Comparison of ENCODE assay signal across 23 mouse cellular contexts in genomic region chr13:50906910-50907309, GRCm38 (mm10).
"Had no signal": no experiment of that assay in that cellular context is flagged by ENCODE, and none has a peak within 500 bp of the region (broad histone marks: within the 10 kb centered on the region; RNA-seq: fewer than 3 reads in every experiment).

No protein-coding gene starts in this region.

- H3K4me1 ChIP-seq: heart, embryonic 13.5 days; heart, embryonic 15.5 days; hindbrain, embryonic 13.5 days; hindbrain, embryonic 15.5 days; limb, embryonic 13.5 days; limb, embryonic 15.5 days; liver, embryonic 12.5 days had no signal

- H3K36me3 ChIP-seq: heart, embryonic 13.5 days; heart, embryonic 15.5 days; hindbrain, embryonic 13.5 days; hindbrain, embryonic 15.5 days; limb, embryonic 13.5 days; limb, embryonic 15.5 days; liver, embryonic 12.5 days had no signal

- DNase-seq: gastrocnemius, postnatal 14 days; gastrocnemius, postnatal 36 days; heart, adult 2 months; heart, postnatal 14 days; heart, postnatal 36 days; kidney, adult 11 months; kidney, adult 2 months; kidney, adult 9 months; kidney, postnatal 10 days; kidney, postnatal 25 days; kidney, postnatal 4 days; left cerebral cortex, postnatal 4 days had no signal

- H3K27ac ChIP-seq: heart, adult 2 months; heart, embryonic 13.5 days; heart, embryonic 15.5 days; hindbrain, embryonic 13.5 days; hindbrain, embryonic 15.5 days; hindbrain, postnatal 0 days; layer of hippocampus, adult 2 months; left cerebral cortex, adult 2 months; limb, embryonic 13.5 days; limb, embryonic 15.5 days; liver, embryonic 12.5 days; liver, embryonic 14.5 days had no signal

- H3K9me3 ChIP-seq: heart, embryonic 13.5 days; heart, embryonic 15.5 days; hindbrain, embryonic 13.5 days; hindbrain, embryonic 15.5 days; limb, embryonic 13.5 days; limb, embryonic 15.5 days; liver, embryonic 12.5 days had no signal

- H3K4me3 ChIP-seq: heart, adult 2 months; heart, embryonic 13.5 days; heart, embryonic 15.5 days; hindbrain, embryonic 13.5 days; hindbrain, embryonic 15.5 days; layer of hippocampus, adult 2 months; left cerebral cortex, adult 2 months; limb, embryonic 13.5 days; limb, embryonic 15.5 days; liver, embryonic 12.5 days had no signal

- H3K9ac ChIP-seq: heart, embryonic 13.5 days; heart, embryonic 15.5 days; hindbrain, embryonic 13.5 days; hindbrain, embryonic 15.5 days; limb, embryonic 13.5 days; limb, embryonic 15.5 days; liver, embryonic 12.5 days; liver, embryonic 14.5 days had no signal
